Mouse (Mus musculus) limb, embryonic 15.5 days (tissue): ENCODE data around the gene Asic1. TPM values are rescaled to one million over a fixed set of nuclear protein-coding genes. Genes with fewer than 3 reads are reported as not detected.

Experiments
- ATAC-seq: fragments of 200-750 bp; cut with Nextera tagmentation; 2 replicates; pipeline ENCODE4 v1.8.0; 2017; ENCODE audit warnings: low read depth, moderate TSS enrichment; ENCODE audit not compliant: insufficient number of reproducible peaks, low FRiP score, low TSS enrichment
- H3K27ac ChIP-seq: fragments of 300-500 bp; sonication (generic); 2 replicates; pipeline ENCODE4 v1.5.1; 2015; ENCODE audit warnings: moderate library complexity, mild to moderate bottlenecking, inconsistent platforms
- H3K27me3 ChIP-seq: fragments of 300-500 bp; sonication (generic); 2 replicates; pipeline ENCODE4 v1.6.1; 2015; ENCODE audit warnings: inconsistent platforms
- H3K36me3 ChIP-seq: fragments of 300-500 bp; sonication (generic); 2 replicates; pipeline ENCODE4 v1.6.1; 2015; ENCODE audit warnings: inconsistent platforms
- H3K4me1 ChIP-seq: fragments of 300-500 bp; sonication (generic); 2 replicates; pipeline ENCODE4 v1.6.1; 2015; ENCODE audit warnings: inconsistent platforms
- H3K4me2 ChIP-seq: fragments of 300-500 bp; sonication (generic); 2 replicates; pipeline ENCODE4 v1.6.1; 2015; ENCODE audit warnings: mild to moderate bottlenecking, inconsistent platforms
- H3K4me3 ChIP-seq: fragments of 300-500 bp; sonication (generic); 2 replicates; pipeline ENCODE4 v1.5.1; 2015; ENCODE audit warnings: mild to moderate bottlenecking, inconsistent platforms
- H3K9ac ChIP-seq: fragments of 300-500 bp; sonication (generic); 2 replicates; pipeline ENCODE4 v1.6.1; 2015; ENCODE audit warnings: inconsistent platforms
- H3K9me3 ChIP-seq: fragments of 300-500 bp; sonication (generic); 2 replicates; pipeline ENCODE4 v1.6.1; 2016; ENCODE audit warnings: inconsistent platforms
- WGBS: fragments of 180-500 bp; shearing (Covaris S2); methylation state at CpG from one replicate; pipeline ENCODE4 v1.1.7; 2015; 5-methylcytosine and 5-hydroxymethylcytosine counted together
- polyA plus RNA-seq: library from polyadenylated mRNA; unstranded; fragments of >200 nt; fragmentation: Nextera tagmentation; extraction: Ambion mirVana; gene quantifications from 2 replicates; pipeline ENCODE4 v1.2.1, GENCODE M21; 2015

Asic1 gene
- polyA plus RNA-seq, 1 experiment from 2014 or later = 2.2 TPM

GRCm38 (mm10) chr15:99651163-99651872 is 18.9 kb upstream of the Asic1 start, which contains the start of gene Racgap1:
Racgap1 (minus strand) TSS chr15:99651656.
- peak within 1 kb of the TSS; percentile 72 for H3K9ac ChIP-seq
- H3K27ac ChIP-seq = no peak within 1 kb of the TSS; the same call in 1 of the 2 replicates
- H3K4me2 ChIP-seq = peak within 1 kb of the TSS; percentile 83
- H3K4me3 ChIP-seq = peak within 1 kb of the TSS; percentile 90
- no peaks in the 10 kb centered on the region for H3K36me3 ChIP-seq
- H3K4me1 ChIP-seq = peaks cover 44% of the 10 kb centered on the region
- ATAC-seq = peak; percentile 91
- no peaks in the 10 kb centered on the region for H3K9me3 ChIP-seq
- under 1% methylated on average over 51 of the region's 68 CpGs for WGBS
- peaks cover 39% of the 10 kb centered on the region for H3K27me3 ChIP-seq

GRCm38 (mm10) chr15:99651984-99652872 is 17.9 kb upstream of the Asic1 start:
- Histone ChIP-seq H3K9me3 (no peaks in the 10 kb centered on the region), H3K4me1 (peaks cover 39% of the 10 kb centered on the region), H3K4me2 (peak overlapping the region; percentile 83), H3K9ac (no peak overlapping the region), H3K4me3 (peak overlapping the region; percentile 90), H3K27me3 (peaks cover 46% of the 10 kb centered on the region), H3K27ac (no peak overlapping the region), H3K36me3 (no peaks in the 10 kb centered on the region)
- 67% methylated on average over 10 of the region's 10 CpGs for WGBS
- no peak for ATAC-seq

- Histone ChIP-seq H3K9me3 (no peaks in the 10 kb centered on the region), H3K36me3 (no peaks in the 10 kb centered on the region), H3K4me3 (peak overlapping the region; percentile 18), H3K27me3 (peaks cover 46% of the 10 kb centered on the region), H3K4me1 (peaks cover 31% of the 10 kb centered on the region), H3K27ac (no peak overlapping the region), H3K4me2 (peak overlapping the region; percentile 36), H3K9ac (no peak overlapping the region)
- 3% methylated on average over 8 of the region's 8 CpGs for WGBS
- no peak for ATAC-seq
These were observed 16.9 kb upstream of the Asic1 start for GRCm38 (mm10) chr15:99653291-99653690.

- Histone ChIP-seq H3K4me2 (peak overlapping the region; percentile 36), H3K9me3 (no peaks in the 10 kb centered on the region), H3K4me3 (peak overlapping the region; percentile 18), H3K27me3 (peaks cover 46% of the 10 kb centered on the region), H3K36me3 (no peaks in the 10 kb centered on the region), H3K4me1 (peaks cover 27% of the 10 kb centered on the region), H3K9ac (no peak overlapping the region), H3K27ac (no peak overlapping the region)
- WGBS = 10% methylated on average over 21 of the region's 21 CpGs
- no peak for ATAC-seq
These were observed 16.3 kb upstream of the Asic1 start for GRCm38 (mm10) chr15:99653876-99654275.

GRCm38 (mm10) chr15:99655956-99656355 is 14.2 kb upstream of the Asic1 start:
- Histone ChIP-seq H3K4me1 (peaks cover 10% of the 10 kb centered on the region), H3K9ac (no peak overlapping the region), H3K9me3 (no peaks in the 10 kb centered on the region), H3K4me2 (no peak overlapping the region), H3K27me3 (peaks cover 46% of the 10 kb centered on the region), H3K27ac (no peak overlapping the region), H3K36me3 (no peaks in the 10 kb centered on the region), H3K4me3 (no peak overlapping the region)
- ATAC-seq = no peak
- WGBS = 39% methylated on average over 9 of the region's 9 CpGs

GRCm38 (mm10) chr15:99658437-99658836 is 11.7 kb upstream of the Asic1 start:
- Histone ChIP-seq H3K36me3 (no peaks in the 10 kb centered on the region), H3K9ac (no peak overlapping the region), H3K9me3 (no peaks in the 10 kb centered on the region), H3K4me1 (peaks cover 10% of the 10 kb centered on the region), H3K4me2 (no peak overlapping the region), H3K27ac (no peak overlapping the region), H3K4me3 (no peak overlapping the region), H3K27me3 (peaks cover 40% of the 10 kb centered on the region)
- no peak for ATAC-seq
- WGBS = 43% methylated on average over 2 of the region's 2 CpGs

- no peak for ATAC-seq
- Histone ChIP-seq H3K9ac (no peak overlapping the region), H3K4me1 (peaks cover 18% of the 10 kb centered on the region), H3K27me3 (peaks cover 29% of the 10 kb centered on the region), H3K36me3 (no peaks in the 10 kb centered on the region), H3K4me3 (no peak overlapping the region), H3K4me2 (no peak overlapping the region), H3K27ac (no peak overlapping the region), H3K9me3 (no peaks in the 10 kb centered on the region)
- WGBS = 96% methylated on average over 15 of the region's 15 CpGs
These were observed 8.9 kb upstream of the Asic1 start for GRCm38 (mm10) chr15:99661121-99661830.

GRCm38 (mm10) chr15:99662371-99662770 is 7.8 kb upstream of the Asic1 start:
- no peaks in the 10 kb centered on the region for H3K36me3 ChIP-seq
- H3K27ac ChIP-seq = no peak overlapping the region
- 32% methylated on average over 7 of the region's 7 CpGs for WGBS
- peaks cover 32% of the 10 kb centered on the region for H3K27me3 ChIP-seq
- no peak overlapping the region for H3K9ac ChIP-seq
- peaks cover 18% of the 10 kb centered on the region for H3K4me1 ChIP-seq
- no peak overlapping the region for H3K4me2 ChIP-seq
- H3K9me3 ChIP-seq = no peaks in the 10 kb centered on the region
- no peak overlapping the region for H3K4me3 ChIP-seq
- no peak for ATAC-seq

- H3K27ac ChIP-seq = peak overlapping the region; percentile 50; the same call in 1 of the 2 replicates
- peak overlapping the region; percentile 87 for H3K4me2 ChIP-seq
- 0 out of 2 replicates have a peak, but pooled peaks have one; percentile 25 for ATAC-seq
- peaks cover 43% of the 10 kb centered on the region for H3K27me3 ChIP-seq
- 0 out of 2 replicates have a peak overlapping the region, but pooled peaks have one; percentile 26 for H3K9ac ChIP-seq
- peaks cover 21% of the 10 kb centered on the region for H3K4me1 ChIP-seq
- no peaks in the 10 kb centered on the region for H3K36me3 ChIP-seq
- peak overlapping the region; percentile 45 for H3K4me3 ChIP-seq
- WGBS = 4% methylated on average over 17 of the region's 17 CpGs
- no peaks in the 10 kb centered on the region for H3K9me3 ChIP-seq
These were observed 6.1 kb upstream of the Asic1 start for GRCm38 (mm10) chr15:99663964-99664599.

GRCm38 (mm10) chr15:99664600-99665451 is 5.3 kb upstream of the Asic1 start:
- Histone ChIP-seq H3K4me1 (peaks cover 21% of the 10 kb centered on the region), H3K27ac (peak overlapping the region; percentile 50), H3K4me3 (peak overlapping the region; percentile 45), H3K9me3 (no peaks in the 10 kb centered on the region), H3K36me3 (no peaks in the 10 kb centered on the region), H3K4me2 (peak overlapping the region; percentile 87), H3K9ac (0 out of 2 replicates have a peak overlapping the region, but pooled peaks have one; percentile 26), H3K27me3 (peaks cover 50% of the 10 kb centered on the region)
- ATAC-seq = no peak
- WGBS = under 1% methylated on average over 32 of the region's 52 CpGs
